8 mouse cellular contexts compared by ENCODE assay signal in the genomic region with DNA sequence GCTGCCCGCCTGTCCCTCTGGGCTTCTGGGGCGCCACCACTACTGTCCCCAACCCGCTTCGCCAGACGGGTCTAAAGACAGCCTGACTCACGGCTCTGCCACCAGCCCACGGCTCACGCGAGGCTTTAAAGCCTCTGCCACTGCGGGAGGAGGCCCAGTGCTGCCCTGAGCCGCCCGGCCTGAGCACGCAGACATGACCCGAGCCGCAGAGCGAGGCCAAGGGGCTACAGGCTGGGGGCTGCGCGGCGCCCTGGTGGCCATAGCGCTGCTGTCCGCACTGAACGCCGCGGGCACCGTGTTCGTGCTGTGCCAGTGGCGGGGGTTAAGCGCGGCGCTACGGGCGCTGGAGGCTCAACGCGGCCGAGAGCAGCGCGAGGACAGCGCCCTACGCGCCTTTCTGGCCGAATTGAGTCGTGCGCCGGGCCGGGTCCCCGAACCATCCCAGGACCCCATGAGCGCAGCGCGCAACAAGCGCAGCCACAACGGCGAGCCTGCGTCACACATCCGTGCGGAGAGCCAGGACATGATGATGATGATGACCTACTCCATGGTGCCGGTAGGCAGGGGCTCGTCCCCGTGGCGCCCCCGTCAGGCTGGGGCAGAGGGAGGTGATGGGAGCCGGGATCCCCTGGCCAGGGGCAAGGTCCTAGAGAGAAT. TPM values are rescaled to one million over a fixed set of nuclear protein-coding genes. Genes with fewer than 3 reads are reported as not detected.
DNase-seq lines count a peak whose midpoint lies in the region; ATAC-seq lines count a peak whose summit lies in the region.

A gene (plus strand): TSS at position 156 of the 657 bp plus-strand sequence.

- peak; percentile 6 to 10 for DNase-seq in left cerebral cortex, adult 18-20 months (ENCODE audit: low spot score in 2 of 2)
- no peak for DNase-seq in left cerebral cortex, adult 11 months (ENCODE audit: low spot score)
- DNase-seq in adrenal gland, postnatal 36 days = peak; percentile 42 to 57
- DNase-seq in frontal cortex, adult 2 months (ENCODE audit: extremely low spot score in 1 of 2, low spot score in 1 of 2) = peak; percentile 2 to 5
- peak; percentile 3 to 15 for DNase-seq in right cerebral cortex, adult 2 months (ENCODE audit: low spot score in 2 of 2)
- no peak for DNase-seq in urinary bladder, postnatal 25 days (ENCODE audit: low spot score)
- no peak for DNase-seq in layer of hippocampus, adult 8-10 months (ENCODE audit: low spot score in 2 of 2)

- no peaks in the 10 kb centered on the region for H3K36me3 ChIP-seq in limb, embryonic 15.5 days

- 3% methylated on average over 61 of the region's 61 CpGs for WGBS in limb, embryonic 15.5 days

- no peak within 1 kb of the TSS for H3K27ac ChIP-seq in limb, embryonic 15.5 days

- H3K9me3 ChIP-seq in limb, embryonic 15.5 days = no peaks in the 10 kb centered on the region

- H3K9ac ChIP-seq in limb, embryonic 15.5 days = no peak within 1 kb of the TSS

- peaks cover 11% of the 10 kb centered on the region for H3K4me1 ChIP-seq in limb, embryonic 15.5 days

- peak within 1 kb of the TSS; percentile 82 for H3K4me2 ChIP-seq in limb, embryonic 15.5 days

- peak within 1 kb of the TSS; percentile 39 for H3K4me3 ChIP-seq in limb, embryonic 15.5 days

- ATAC-seq in limb, embryonic 15.5 days (ENCODE audit: insufficient number of reproducible peaks, low FRiP score, low TSS enrichment, low read depth) = no peak

- peaks cover 23% of the 10 kb centered on the region for H3K27me3 ChIP-seq in limb, embryonic 15.5 days

RNA-seq across cellular contexts. Expression of the gene that starts here (rescaled TPM):
- total RNA-seq in left cerebral cortex, adult 18-20 months (2021) = under 1 TPM; 0.73 to 0.81 TPM
- total RNA-seq in adrenal gland, postnatal 36 days (2021) = 1 to 10 TPM; 6.1 to 7.1 TPM
- polyA plus RNA-seq in frontal cortex, adult 2 months (2012; rRNA removed) = 0.78 and 0.80 TPM in 2 replicates
- 0.41 and 0.71 TPM in 2 replicates for polyA plus RNA-seq in limb, embryonic 15.5 days (2015; fragmentation: Nextera tagmentation; extraction: Ambion mirVana)
- 1 to 10 TPM in 2 of 4 experiments, under 1 TPM in 2; 0.93 to 4.7 (median 2.0) TPM for total RNA-seq in layer of hippocampus, adult 8-10 months (2022)

Comparison
In these comparisons a context has a peak if more than half of its experiments do, and no peak if none do; other contexts are left out.
1. Peak in DNase-seq in left cerebral cortex, adult 18-20 months; RNA of the gene not detected or under 1 TPM.
2. Peak in DNase-seq in frontal cortex, adult 2 months; RNA of the gene not detected or under 1 TPM.
3. DNase-seq: peak in adrenal gland, postnatal 36 days (2 of 2) and right cerebral cortex, adult 2 months (2 of 2); none in left cerebral cortex, adult 11 months (single experiment), urinary bladder, postnatal 25 days (single experiment) and layer of hippocampus, adult 8-10 months (0 of 2).